Mouse (Mus musculus) limb, embryonic 15.5 days (tissue): ENCODE data around the gene Lipm. TPM values are rescaled to one million over a fixed set of nuclear protein-coding genes. Genes with fewer than 3 reads are reported as not detected.

Experiments
- ATAC-seq: fragments of 200-750 bp; cut with Nextera tagmentation; 2 replicates; pipeline ENCODE4 v1.8.0; 2017; ENCODE audit warnings: low read depth, moderate TSS enrichment; ENCODE audit not compliant: insufficient number of reproducible peaks, low FRiP score, low TSS enrichment
- H3K27ac ChIP-seq: fragments of 300-500 bp; sonication (generic); 2 replicates; pipeline ENCODE4 v1.5.1; 2015; ENCODE audit warnings: moderate library complexity, mild to moderate bottlenecking, inconsistent platforms
- H3K27me3 ChIP-seq: fragments of 300-500 bp; sonication (generic); 2 replicates; pipeline ENCODE4 v1.6.1; 2015; ENCODE audit warnings: inconsistent platforms
- H3K36me3 ChIP-seq: fragments of 300-500 bp; sonication (generic); 2 replicates; pipeline ENCODE4 v1.6.1; 2015; ENCODE audit warnings: inconsistent platforms
- H3K4me1 ChIP-seq: fragments of 300-500 bp; sonication (generic); 2 replicates; pipeline ENCODE4 v1.6.1; 2015; ENCODE audit warnings: inconsistent platforms
- H3K4me2 ChIP-seq: fragments of 300-500 bp; sonication (generic); 2 replicates; pipeline ENCODE4 v1.6.1; 2015; ENCODE audit warnings: mild to moderate bottlenecking, inconsistent platforms
- H3K4me3 ChIP-seq: fragments of 300-500 bp; sonication (generic); 2 replicates; pipeline ENCODE4 v1.5.1; 2015; ENCODE audit warnings: mild to moderate bottlenecking, inconsistent platforms
- H3K9ac ChIP-seq: fragments of 300-500 bp; sonication (generic); 2 replicates; pipeline ENCODE4 v1.6.1; 2015; ENCODE audit warnings: inconsistent platforms
- H3K9me3 ChIP-seq: fragments of 300-500 bp; sonication (generic); 2 replicates; pipeline ENCODE4 v1.6.1; 2016; ENCODE audit warnings: inconsistent platforms
- WGBS: fragments of 180-500 bp; shearing (Covaris S2); methylation state at CpG from one replicate; pipeline ENCODE4 v1.1.7; 2015; 5-methylcytosine and 5-hydroxymethylcytosine counted together
- microRNA-seq: library from miRNA; unstranded; fragments of <30 nt; microRNA quantifications from one replicate; pipeline ENCODE4, GENCODE M21; 2016
- polyA plus RNA-seq: library from polyadenylated mRNA; unstranded; fragments of >200 nt; fragmentation: Nextera tagmentation; extraction: Ambion mirVana; gene quantifications from 2 replicates; pipeline ENCODE4 v1.2.1, GENCODE M21; 2015

The Lipm gene
- polyA plus RNA-seq, 1 experiment from 2014 or later: 30.8 TPM

DNA sequence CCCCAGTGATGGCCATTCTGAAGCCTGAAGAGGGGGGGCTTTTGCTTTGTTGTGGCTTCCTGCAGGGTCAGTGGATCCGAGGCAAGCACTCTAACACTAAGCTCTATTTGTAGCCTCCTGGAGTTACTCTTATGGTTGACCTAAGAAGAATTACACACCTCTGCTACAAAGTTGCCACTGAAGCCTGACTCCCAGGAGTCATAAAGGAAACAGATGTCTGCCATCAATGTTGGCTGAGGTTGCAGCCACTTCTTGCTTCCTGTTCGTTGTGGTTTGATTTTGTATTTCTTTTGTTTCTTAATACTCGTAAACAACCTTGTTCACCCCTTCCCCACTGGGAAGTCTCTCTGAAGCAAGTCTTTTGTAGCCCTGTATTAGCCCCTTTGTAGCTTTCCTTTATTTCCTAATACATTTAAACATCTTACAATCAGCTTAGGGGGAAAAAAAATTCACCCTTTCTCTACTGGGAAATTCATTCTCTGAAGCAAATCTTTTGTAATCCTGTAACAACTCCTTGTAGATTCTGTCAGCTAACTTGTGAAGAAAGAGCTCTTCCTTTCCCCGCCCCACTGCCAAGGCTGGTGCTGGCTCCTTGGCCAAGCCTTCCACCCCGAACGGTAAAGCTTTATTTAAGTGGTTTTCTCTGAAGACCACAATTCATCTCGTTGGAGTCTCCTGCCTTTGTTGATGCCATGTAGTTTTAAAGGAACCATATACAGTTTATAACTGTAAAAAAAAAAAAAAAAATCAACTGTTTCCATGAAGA lies 67.3 kb downstream of the Lipm start:
- Histone ChIP-seq H3K9ac (no peak overlapping the region), H3K9me3 (no peaks in the 10 kb centered on the region), H3K4me3 (no peak overlapping the region), H3K27me3 (no peaks in the 10 kb centered on the region), H3K27ac (no peak overlapping the region), H3K4me2 (no peak overlapping the region), H3K36me3 (no peaks in the 10 kb centered on the region), H3K4me1 (no peaks in the 10 kb centered on the region)
- no peak for ATAC-seq
- WGBS: 46% methylated on average over 7 of the region's 7 CpGs

- H3K4me1 ChIP-seq: no peaks in the 10 kb centered on the region
- ATAC-seq: no peak
- H3K9ac ChIP-seq: no peak overlapping the region
- no peak overlapping the region for H3K27ac ChIP-seq
- no peaks in the 10 kb centered on the region for H3K9me3 ChIP-seq
- H3K36me3 ChIP-seq: no peaks in the 10 kb centered on the region
- H3K4me3 ChIP-seq: no peak overlapping the region
- H3K27me3 ChIP-seq: no peaks in the 10 kb centered on the region
- H3K4me2 ChIP-seq: no peak overlapping the region
Observed at GRCm38 (mm10) chr19:34169121-34169520, 68.4 kb downstream of the Lipm start.

DNA sequence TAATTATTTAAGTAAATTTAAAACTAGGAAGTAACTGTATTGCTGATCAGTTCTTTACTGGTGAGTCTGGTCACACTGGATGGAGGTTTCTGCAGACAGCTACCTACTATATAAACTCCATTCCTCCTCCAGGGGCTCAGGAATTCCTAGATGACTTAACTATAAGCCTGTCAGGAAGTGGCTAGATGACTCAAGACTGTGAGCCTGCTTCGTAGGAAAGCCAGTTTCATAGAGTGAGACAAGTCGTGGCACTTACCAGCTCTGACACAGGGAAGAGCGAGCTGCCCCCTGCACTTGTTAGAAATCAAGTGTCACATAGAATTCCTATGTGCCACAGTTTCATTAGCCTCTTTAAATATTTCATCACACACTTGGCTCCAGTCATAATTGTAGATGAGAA lies 70.4 kb downstream of the Lipm start:
- no peak overlapping the region for H3K9ac ChIP-seq

More for the DNA sequence above, 70.4 kb downstream of the Lipm start:
- Histone ChIP-seq H3K4me3 (no peak overlapping the region), H3K9me3 (no peaks in the 10 kb centered on the region), H3K36me3 (no peaks in the 10 kb centered on the region), H3K4me2 (no peak overlapping the region), H3K4me1 (no peaks in the 10 kb centered on the region), H3K27ac (no peak overlapping the region), H3K27me3 (no peaks in the 10 kb centered on the region)
- ATAC-seq: no peak
- 41% methylated on average over 3 of the region's 3 CpGs for WGBS

Small RNA genes within 50 kb of the gene (microRNA-seq; reads per million reads assigned to microRNA genes)
- not detected for gene Gm23334

Other genes with a start within 250 kb of the Lipm start
- 0.17 TPM in 1 of 2 replicates, not detected in the other for gene Lipf, start 139.7 kb upstream of the Lipm start, polyA plus RNA-seq
- gene Lipk, start 92.6 kb upstream of the Lipm start, polyA plus RNA-seq: 8.6 and 9.1 TPM in 2 replicates
- not detected in 2 replicates for gene Lipn, start 33.6 kb upstream of the Lipm start, polyA plus RNA-seq
- 9.8 and 11.1 TPM in 2 replicates for gene Ankrd22, start 65.1 kb downstream of the Lipm start, polyA plus RNA-seq
- 15.4 and 16.2 TPM in 2 replicates for gene Stambpl1, start 91.3 kb downstream of the Lipm start, polyA plus RNA-seq
- 223 and 331 TPM in 2 replicates for gene Acta2, start 154.7 kb downstream of the Lipm start, polyA plus RNA-seq
- 7.0 and 7.3 TPM in 2 replicates for gene Fas, start 189.7 kb downstream of the Lipm start, polyA plus RNA-seq